Mouse (Mus musculus): ENCODE measurements at regions not wholly inside any gene's neighbourhood (a gene's known extent, or its start where the extent isn't known, plus 50 kb on each side); places are given as distances from the start of the nearest gene placed in this dataset.
A peak's percentile ranks its signal among the peaks of the same experiment; 100 is the strongest.
"Not testable (repeated sequence)": the region's sequence is repeated elsewhere in the genome, so short reads cannot be mapped to it uniquely, and the experiment has no call there.

- not testable (repeated sequence) for H3K4me1 ChIP-seq (ENCODE audit: control insufficient read depth, insufficient read depth, low read length); H3K27me3 ChIP-seq (replicated peaks; ENCODE audit: control insufficient read depth, insufficient read depth, low read length); H3K9me3 ChIP-seq (ENCODE audit: control insufficient read depth, low read length); H3K36me3 ChIP-seq (ENCODE audit: control insufficient read depth, insufficient read depth, low read length); H3K27ac ChIP-seq (ENCODE audit: low read length)
- H3K4me3 ChIP-seq (ENCODE audit: low read length) = peak overlapping the region; percentile 49
- ATAC-seq = peak; percentile 98
- 3% methylated on average over 23 of the region's 39 CpGs for WGBS
- H3K9ac ChIP-seq (ENCODE audit: low read depth, low read length) = peak overlapping the region; percentile 60
- H3K4me2 ChIP-seq (ENCODE audit: low read depth, low read length) = peak overlapping the region; percentile 49
These were observed 367.0 kb upstream of the Ywhaq start for GRCm38 (mm10) chr12:21784403-21784802.

- H3K36me3 ChIP-seq (ENCODE audit: control insufficient read depth, insufficient read depth, low read length); H3K9me3 ChIP-seq (ENCODE audit: control insufficient read depth, low read length); H3K27me3 ChIP-seq (replicated peaks; ENCODE audit: control insufficient read depth, insufficient read depth, low read length); H3K27ac ChIP-seq (ENCODE audit: low read length); H3K4me1 ChIP-seq (ENCODE audit: control insufficient read depth, insufficient read depth, low read length): not testable (repeated sequence)
- WGBS = 3% methylated on average over 26 of the region's 45 CpGs
- Histone ChIP-seq H3K4me2 (ENCODE audit: low read depth, low read length) (peak overlapping the region; percentile 16; the same call in 1 of the 2 replicates), H3K4me3 (ENCODE audit: low read length) (peak overlapping the region; percentile 41), H3K9ac (ENCODE audit: low read depth, low read length) (peak overlapping the region; percentile 53)
- peak; percentile 55; the same call in 1 of the 2 replicates for ATAC-seq
These were observed 361.3 kb upstream of the Ywhaq start for GRCm38 (mm10) chr12:21778717-21779116.

- H3K27ac ChIP-seq (ENCODE audit: low read length); H3K27me3 ChIP-seq (replicated peaks; ENCODE audit: control insufficient read depth, insufficient read depth, low read length); H3K9me3 ChIP-seq (ENCODE audit: control insufficient read depth, low read length); ATAC-seq; H3K4me1 ChIP-seq (ENCODE audit: control insufficient read depth, insufficient read depth, low read length); H3K36me3 ChIP-seq (ENCODE audit: control insufficient read depth, insufficient read depth, low read length): not testable (repeated sequence)
- Histone ChIP-seq H3K4me2 (ENCODE audit: low read depth, low read length) (peak overlapping the region; percentile 19; the same call in 1 of the 2 replicates), H3K9ac (ENCODE audit: low read depth, low read length) (peak overlapping the region; percentile 53), H3K4me3 (ENCODE audit: low read length) (peak overlapping the region; percentile 41)
- WGBS = 25% methylated on average over 43 of the region's 50 CpGs
These were observed 360.9 kb upstream of the Ywhaq start for GRCm38 (mm10) chr12:21778308-21778707.

GRCm38 (mm10) chr12:21767717-21768116, 350.3 kb upstream of the Ywhaq start:
- not testable (repeated sequence) for ATAC-seq; H3K4me1 ChIP-seq (ENCODE audit: control insufficient read depth, insufficient read depth, low read length); H3K27ac ChIP-seq (ENCODE audit: low read length); H3K27me3 ChIP-seq (replicated peaks; ENCODE audit: control insufficient read depth, insufficient read depth, low read length); H3K9me3 ChIP-seq (ENCODE audit: control insufficient read depth, low read length); H3K36me3 ChIP-seq (ENCODE audit: control insufficient read depth, insufficient read depth, low read length); H3K4me2 ChIP-seq (ENCODE audit: low read depth, low read length); H3K9ac ChIP-seq (ENCODE audit: low read depth, low read length); H3K4me3 ChIP-seq (ENCODE audit: low read length)
- 76% methylated on average over 2 of the region's 2 CpGs for WGBS
